Mouse (Mus musculus) megakaryocyte, embryonic 14.5 days (primary cell): ENCODE results near the gene Taf9b.

Experiments used
- FLI1 ChIP-seq: IDR thresholded peaks from 2 replicates; pipeline ENCODE4 v1.6.1; 2012; ENCODE audit warnings: low read length, inconsistent platforms, mixed read lengths
- GATA1 ChIP-seq: IDR thresholded peaks from 3 replicates; pipeline ENCODE4 v1.6.1; 2012; ENCODE audit warnings: mixed read lengths, low read length, inconsistent platforms, borderline replicate concordance

DNA sequence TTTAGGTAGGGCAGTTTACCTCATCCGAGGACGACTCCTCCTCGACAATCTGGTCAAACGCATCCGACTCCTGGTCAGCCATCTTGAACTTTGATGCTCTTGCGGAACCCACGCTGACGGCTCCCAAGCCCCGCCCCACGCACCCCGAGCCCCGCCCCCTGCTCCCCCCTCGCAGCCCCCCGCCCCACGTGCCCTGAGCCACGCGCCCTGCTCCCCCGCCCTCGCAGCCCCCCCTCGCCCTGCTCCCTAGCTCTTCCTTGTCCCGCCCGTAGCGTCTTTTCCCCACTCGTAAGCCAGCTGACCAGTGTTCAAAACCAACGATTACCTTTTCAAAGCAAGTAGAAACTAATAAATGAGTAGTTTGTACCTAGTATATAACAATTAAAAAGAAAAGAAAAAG is at the start of gene Taf9b:
- TF ChIP-seq GATA1 (no peak), FLI1 (no peak)
